Mouse (Mus musculus) monocyte, adult 5-6 weeks (primary cell): ENCODE measurements around the gene Zbtb38. TPM values are rescaled to one million over a fixed set of nuclear protein-coding genes. Genes with fewer than 3 reads are reported as not detected.

ENCODE experiments used
- ATAC-seq: fragments of 153-309, 156-312 bp; replicated peaks from 2 replicates; pipeline ENCODE4 v1.8.0; 2017; ENCODE audit warnings: mild to moderate bottlenecking; ENCODE audit not compliant: low TSS enrichment, insufficient number of reproducible peaks, severe bottlenecking, poor library complexity, low FRiP score
- total RNA-seq: library from RNA; stranded (forward); fragments of 200-1000, 200-491, 200-594 nt; gene quantifications from 3 replicates; pipeline ENCODE4 v1.2.3, GENCODE M21; 2017

Gene Zbtb38
- total RNA-seq, 1 experiment from 2014 or later: 25.0 TPM

- ATAC-seq: no peak
These were observed 13.9 kb downstream of the Zbtb38 start for GRCm38 (mm10) chr9:96738563-96739355.

GRCm38 (mm10) chr9:96735946-96736345, 16.7 kb downstream of the Zbtb38 start:
- ATAC-seq: no peak

DNA sequence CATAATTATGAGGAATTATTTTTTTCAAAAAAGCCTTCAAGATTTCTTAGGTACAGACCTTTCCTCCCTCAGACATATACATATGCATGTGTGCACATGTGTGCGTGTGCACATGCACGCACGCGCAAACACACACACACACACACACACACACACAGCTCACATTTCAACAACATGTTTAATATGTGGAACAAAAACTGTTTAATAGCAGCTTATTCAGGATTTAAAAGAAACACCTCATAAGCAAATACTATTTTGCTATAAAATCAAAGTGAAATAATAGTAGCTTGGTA, 19.3 kb downstream of the Zbtb38 start:
- ATAC-seq: no peak

- ATAC-seq: no peak
These were observed 19.8 kb downstream of the Zbtb38 start for GRCm38 (mm10) chr9:96732644-96733424.

GRCm38 (mm10) chr9:96731961-96732511, 20.6 kb downstream of the Zbtb38 start:
- no peak for ATAC-seq

DNA sequence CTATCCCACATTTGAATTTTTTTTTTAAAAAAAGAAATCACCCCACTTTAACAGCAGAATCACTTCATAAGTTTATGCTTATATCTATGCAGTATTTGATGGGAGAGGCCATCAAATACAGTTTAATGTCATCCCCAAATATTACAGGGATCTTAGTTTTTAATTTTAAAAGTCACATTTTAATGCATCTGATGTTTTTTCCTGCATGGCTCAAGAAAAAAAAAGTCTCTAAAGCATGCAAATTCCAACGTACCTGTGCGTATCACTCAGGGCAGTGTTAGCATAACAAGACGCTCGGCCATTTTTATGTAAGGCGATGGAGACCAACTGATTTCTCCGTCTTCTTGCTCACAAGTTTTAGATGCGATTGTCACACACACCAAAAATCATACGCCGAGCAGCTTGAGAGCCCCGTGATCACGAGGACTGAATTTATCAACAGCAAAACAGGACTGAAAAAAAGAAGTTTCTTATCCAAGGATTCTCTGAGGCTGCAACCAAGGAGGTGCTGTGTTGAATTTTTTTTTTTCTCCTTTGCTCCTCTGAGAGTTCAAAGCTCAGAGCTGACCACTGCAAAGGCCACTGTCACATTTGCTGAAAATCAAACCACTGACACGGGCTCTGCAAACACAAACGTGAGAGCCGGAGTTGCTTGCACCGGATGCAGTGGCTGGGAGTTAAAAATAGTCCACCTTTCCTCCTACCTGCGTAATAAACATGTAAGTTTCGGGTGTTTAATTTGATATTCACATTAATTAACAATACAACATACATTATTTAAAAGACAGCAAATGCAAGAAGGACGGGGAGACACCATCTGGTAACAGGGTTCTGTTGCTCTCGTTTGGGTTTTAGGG, 21.4 kb downstream of the Zbtb38 start:
- ATAC-seq: no peak

- ATAC-seq: no peak
These were observed 22.4 kb downstream of the Zbtb38 start for GRCm38 (mm10) chr9:96730311-96730625.

DNA sequence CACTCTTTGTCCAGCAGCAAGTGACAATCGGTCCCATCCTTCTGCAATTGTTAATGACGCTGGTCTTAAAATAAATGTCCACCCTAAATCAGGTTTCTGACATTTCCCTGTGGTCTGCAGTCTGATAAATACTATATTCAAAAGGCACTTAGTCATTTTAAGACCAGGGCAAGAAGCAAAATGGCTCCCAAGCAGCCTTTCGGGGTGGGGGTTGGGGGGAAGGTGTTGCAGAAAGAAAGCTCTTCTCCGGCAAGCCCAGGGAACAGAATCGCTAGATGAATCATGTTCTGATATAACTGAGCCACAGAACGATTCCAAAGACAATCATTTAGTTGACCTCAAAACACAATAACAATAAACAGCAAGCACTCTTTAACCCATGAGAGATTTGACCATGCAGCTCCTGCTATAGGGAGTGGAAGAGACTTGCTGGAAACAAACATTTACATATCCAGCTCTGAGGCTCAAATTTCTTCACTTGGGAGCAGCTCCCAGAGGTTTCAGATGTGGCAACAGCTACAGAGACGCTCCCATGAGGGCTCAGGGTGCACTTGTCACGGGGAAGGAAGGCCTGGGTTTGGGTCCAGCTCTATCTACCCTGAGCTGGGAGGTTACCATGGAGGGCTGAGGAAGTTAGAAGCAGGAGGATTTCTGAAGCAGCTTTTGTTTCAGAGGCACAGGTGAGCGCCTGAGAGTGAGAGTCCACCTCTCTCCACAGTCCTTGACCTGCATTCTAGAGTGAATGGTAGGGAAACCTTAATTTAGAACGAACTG, 22.9 kb downstream of the Zbtb38 start:
- no peak for ATAC-seq

GRCm38 (mm10) chr9:96728338-96729162, 24.1 kb downstream of the Zbtb38 start:
- ATAC-seq: no peak

DNA sequence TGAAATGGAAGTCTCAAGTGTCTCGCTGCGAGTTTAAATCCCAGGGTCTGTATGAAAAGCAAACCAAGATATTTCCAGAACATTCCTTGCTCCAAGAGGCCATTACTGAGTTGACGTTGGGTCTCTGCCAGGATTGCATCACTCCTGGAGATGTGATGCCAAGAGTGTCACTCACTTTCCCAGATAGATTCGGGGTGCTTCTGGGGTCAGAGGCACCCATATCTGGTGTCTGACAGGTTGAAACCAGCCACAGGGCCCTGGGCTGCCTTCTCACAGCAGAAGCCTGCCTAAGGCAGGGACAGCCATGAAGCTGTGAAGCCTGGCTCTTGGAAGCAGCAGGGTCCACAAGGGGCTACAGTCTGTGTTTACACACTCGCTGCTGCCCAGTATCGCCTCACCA, 24.9 kb downstream of the Zbtb38 start:
- ATAC-seq: no peak

- ATAC-seq: no peak
These were observed 26.1 kb downstream of the Zbtb38 start for GRCm38 (mm10) chr9:96726336-96727131.

DNA sequence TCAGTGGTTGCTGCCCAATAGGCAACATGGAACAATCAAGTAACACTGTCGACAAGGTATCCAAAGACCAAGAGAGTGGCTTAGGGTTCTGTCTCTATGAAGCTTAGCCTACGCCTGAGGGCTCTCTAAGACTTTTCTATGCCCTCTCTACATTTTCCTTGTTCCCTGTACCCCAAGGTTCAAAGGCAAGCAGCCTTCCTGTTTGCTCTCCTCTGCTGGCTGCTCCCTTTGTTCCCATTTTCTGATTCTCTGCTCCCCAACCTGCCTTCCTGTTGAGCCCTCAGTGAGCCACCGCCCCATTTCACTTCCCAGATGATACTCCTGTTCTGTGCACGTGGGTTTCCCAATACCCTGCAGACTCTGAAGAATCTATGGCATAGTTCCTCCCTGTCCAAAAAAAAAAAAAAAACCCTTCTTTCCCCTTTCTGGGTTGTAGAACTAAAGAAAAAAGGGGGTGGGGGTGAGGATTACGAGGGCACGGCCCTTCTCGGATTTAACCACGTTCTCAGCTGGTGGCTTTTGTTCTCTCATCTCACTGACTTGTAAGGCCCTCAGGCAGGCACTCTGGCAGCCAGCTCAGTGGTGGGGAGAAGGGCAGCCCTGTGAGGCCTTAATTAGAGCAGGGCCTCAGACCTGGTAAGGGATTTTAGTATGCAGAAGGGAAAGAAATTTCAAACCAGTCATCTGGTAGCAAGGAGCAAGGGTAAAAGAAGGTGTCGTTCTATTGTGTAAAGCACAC, 26.9 kb downstream of the Zbtb38 start:
- ATAC-seq: no peak

GRCm38 (mm10) chr9:96723650-96724049, 29.0 kb downstream of the Zbtb38 start:
- ATAC-seq: no peak

GRCm38 (mm10) chr9:96721163-96721799, 31.4 kb downstream of the Zbtb38 start:
- no peak for ATAC-seq

- no peak for ATAC-seq
These were observed 32.0 kb downstream of the Zbtb38 start for GRCm38 (mm10) chr9:96720510-96721162.
